Mouse (Mus musculus) colon, adult 2 months (tissue): ENCODE data around the gene Bpifb2. TPM values are rescaled to one million over a fixed set of nuclear protein-coding genes. Genes with fewer than 3 reads are reported as not detected.

Experiments used
- polyA plus RNA-seq: library from polyadenylated mRNA; depleted of rRNA; stranded (reverse); fragments of >200 nt; gene quantifications from 2 replicates; pipeline ENCODE4 v1.2.3, GENCODE M21; 2012; rRNA removed

The Bpifb2 gene
- not detected in 2 replicates for polyA plus RNA-seq

DNA sequence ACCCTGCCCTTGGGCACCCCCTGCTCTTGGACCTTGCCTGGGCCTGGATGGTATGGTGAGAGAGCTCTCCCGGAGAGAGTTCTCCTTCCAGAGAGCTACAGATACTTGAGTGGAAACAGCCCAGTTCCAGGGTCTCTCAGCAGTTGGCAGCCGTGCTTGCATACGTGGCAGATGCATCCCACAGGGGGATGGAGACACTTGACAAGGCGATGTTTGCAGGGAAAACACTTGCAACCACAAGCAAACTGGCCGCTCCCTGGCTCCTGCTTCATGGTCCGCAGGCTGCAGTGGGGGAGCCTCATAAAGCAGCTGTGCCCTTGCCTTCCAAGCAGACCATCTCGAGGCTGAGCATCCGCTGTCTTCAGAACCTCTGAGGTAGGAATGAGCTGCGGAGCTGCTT, at the start of gene Bpifb2:
TSS of gene Bpifb2 (plus strand) at position 301 of the 400 bp plus-strand sequence.

DNA sequence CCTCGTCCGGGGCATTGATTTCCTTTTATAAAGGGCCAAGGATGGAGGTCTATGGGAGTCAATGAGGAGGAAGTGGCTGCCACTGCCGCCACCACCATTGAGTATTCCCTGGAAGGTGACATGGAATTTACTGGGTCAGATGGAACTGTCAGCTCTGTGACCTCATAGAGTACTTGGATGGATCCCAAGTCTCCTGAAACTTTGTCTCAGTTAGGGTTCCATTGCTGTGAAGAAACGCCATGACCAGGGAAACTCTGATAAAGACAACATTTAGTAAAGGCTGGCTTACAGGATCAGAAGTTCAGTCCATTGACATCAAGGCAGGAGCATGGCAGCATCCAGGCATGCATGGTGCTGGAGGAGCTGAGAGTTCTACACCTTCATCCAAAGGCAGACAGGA, 3.9 kb upstream of the Bpifb2 start, which contains the start of gene Sun5:
TSS of gene Sun5 (minus strand) at position 101 of the 400 bp plus-strand sequence.

DNA sequence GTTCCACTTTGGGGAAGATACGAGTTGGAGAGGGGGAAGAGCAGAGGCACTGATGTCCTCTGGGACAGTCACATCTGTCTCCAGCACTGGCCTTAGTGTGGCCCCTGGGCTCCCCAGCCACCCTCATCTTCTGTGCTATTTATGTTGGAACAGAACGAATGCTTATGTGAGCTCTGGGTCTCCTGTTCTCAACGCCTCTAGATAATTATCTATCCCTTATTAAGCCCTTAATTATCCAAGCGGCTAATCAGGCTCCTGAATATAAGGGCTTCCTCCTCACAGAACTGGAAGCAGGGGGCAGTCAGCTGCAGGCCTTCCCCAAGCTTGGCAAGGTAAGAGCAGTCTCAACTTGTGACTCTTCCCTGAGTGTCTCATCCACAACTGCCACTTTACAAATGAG, 25.2 kb downstream of the Bpifb2 start, which contains the start of gene Bpifb6:
TSS of gene Bpifb6 (plus strand) at position 301 of the 400 bp plus-strand sequence.

DNA sequence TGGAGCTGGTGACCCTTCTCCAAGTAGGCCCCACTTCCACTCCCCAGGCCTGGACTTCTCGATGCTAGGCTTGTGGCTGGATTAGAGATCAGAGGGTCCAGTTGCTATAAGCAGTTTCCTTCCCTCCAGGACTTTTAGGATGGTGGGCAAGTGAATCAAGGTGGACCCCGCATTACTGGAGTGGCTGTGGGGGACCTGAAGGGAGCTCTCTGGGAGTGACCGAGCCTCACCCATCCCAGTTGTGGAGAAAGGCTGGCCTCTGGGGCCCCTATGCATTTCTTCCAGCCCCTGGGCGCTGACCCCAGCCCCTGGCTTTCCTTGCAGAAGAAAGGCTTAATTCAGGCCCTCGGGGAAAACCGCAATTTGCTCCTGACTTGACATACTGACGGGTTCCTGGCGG, 43.1 kb downstream of the Bpifb2 start, which contains the start of gene Bpifb3:
TSS of gene Bpifb3 (plus strand) at position 301 of the 400 bp plus-strand sequence.

DNA sequence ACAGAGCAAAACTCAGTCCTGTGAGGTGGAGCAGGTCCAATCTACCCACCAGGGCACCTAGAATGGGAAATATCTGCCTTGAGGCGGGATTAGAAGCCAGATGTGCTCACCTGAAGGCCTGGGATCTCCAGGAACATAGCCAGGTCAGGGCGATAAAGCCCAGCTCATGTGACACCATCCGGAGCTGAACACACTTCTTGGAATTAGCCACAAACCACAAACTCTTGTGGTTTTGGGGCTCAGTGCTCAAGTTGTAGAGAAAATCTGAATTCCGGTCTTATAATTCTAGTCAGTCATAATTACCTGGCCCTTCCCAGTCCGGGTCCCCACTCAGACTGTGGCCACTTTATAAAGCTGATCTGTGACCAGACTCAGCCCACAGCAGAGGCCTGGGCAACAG, 63.0 kb downstream of the Bpifb2 start, which contains the start of gene Bpifb4:
TSS of gene Bpifb4 (plus strand) at position 370 of the 400 bp plus-strand sequence.

Other genes starting within 250 kb of the Bpifb2 start
- 15.9 and 16.1 TPM in 2 replicates for gene Commd7, start 242.3 kb upstream of the Bpifb2 start, polyA plus RNA-seq
- 1.4 and 1.9 TPM in 2 replicates for gene Dnmt3b, start 225.6 kb upstream of the Bpifb2 start, polyA plus RNA-seq
- gene Dnmt3c, start 178.4 kb upstream of the Bpifb2 start, polyA plus RNA-seq, result not detected in 2 replicates
- gene Mapre1, start 133.8 kb upstream of the Bpifb2 start, polyA plus RNA-seq, result 5.9 and 6.9 TPM in 2 replicates
- gene Efcab8, start 95.1 kb upstream of the Bpifb2 start, polyA plus RNA-seq, result 0.17 and 0.20 TPM in 2 replicates
- not detected in 2 replicates for gene Sun5, start 4.0 kb upstream of the Bpifb2 start, polyA plus RNA-seq
- gene Bpifb6, start 25.3 kb downstream of the Bpifb2 start, polyA plus RNA-seq, result not detected in 2 replicates
- gene Bpifb3, start 43.2 kb downstream of the Bpifb2 start, polyA plus RNA-seq, result 0.06 TPM in 1 of 2 replicates, not detected in the other
- gene Bpifb4, start 63.2 kb downstream of the Bpifb2 start, polyA plus RNA-seq, result not detected in 2 replicates
- gene Bpifa6, start 99.9 kb downstream of the Bpifb2 start, polyA plus RNA-seq, result not detected in 2 replicates
- gene Bpifa2, start 133.2 kb downstream of the Bpifb2 start, polyA plus RNA-seq, result not detected in 2 replicates